Mouse (Mus musculus) MEL (cell line): Measurements from ENCODE around the gene Dnmt3c. TPM values are rescaled to one million over a fixed set of nuclear protein-coding genes. Genes with fewer than 3 reads are reported as not detected.

Experiments used
- DNase-seq: peaks from one replicate; pipeline ENCODE4 v3.0.0; 2011; ENCODE audit warnings: low read depth, low spot score
- H3K27ac ChIP-seq: 2 replicates; pipeline ENCODE4 v1.5.1; 2012; ENCODE audit warnings: low read depth, mild to moderate bottlenecking, control low read depth, low read length, moderate library complexity; ENCODE audit not compliant: control insufficient read depth
- H3K27me3 ChIP-seq, 2 experiments: fragments of 150-350 bp in 1 of 2; sonication (generic) in 1 of 2; 2 replicates each; pipeline ENCODE4 v1.6.1; 2012; ENCODE audit warnings: low read length in 2 of 2, mild to moderate bottlenecking in 2 of 2, improper control_type of control experiment in 1 of 2, moderate library complexity in 1 of 2; ENCODE audit not compliant: insufficient read depth in 2 of 2, control insufficient read depth in 1 of 2
- H3K36me3 ChIP-seq, 2 experiments: 2 replicates each; pipeline ENCODE4 v1.6.1; 2012 to 2014; ENCODE audit warnings: low read length in 2 of 2, improper control_type of control experiment in 1 of 2, inconsistent platforms in 1 of 2, mild to moderate bottlenecking in 1 of 2; ENCODE audit not compliant: insufficient read depth in 2 of 2, control insufficient read depth in 1 of 2
- H3K4me1 ChIP-seq, 2 experiments: fragments of 150-350 bp in 1 of 2; sonication (generic) in 1 of 2; 2 replicates each; pipeline ENCODE4 v1.6.1; 2012; ENCODE audit warnings: low read length in 2 of 2, improper control_type of control experiment in 1 of 2, mild to moderate bottlenecking in 1 of 2; ENCODE audit not compliant: insufficient read depth in 2 of 2, control insufficient read depth in 1 of 2
- H3K4me3 ChIP-seq, 2 experiments: fragments of 150-350 bp in 1 of 2; sonication (generic) in 1 of 2; 2 replicates each; pipeline ENCODE4 v1.5.1; 2012; ENCODE audit warnings: low read depth in 2 of 2, low read length in 2 of 2, mild to moderate bottlenecking in 2 of 2, moderate library complexity in 2 of 2, control low read depth in 1 of 2, improper control_type of control experiment in 1 of 2; ENCODE audit not compliant: control insufficient read depth in 1 of 2, insufficient read depth in 1 of 2
- H3K79me2 ChIP-seq: 2 replicates; pipeline ENCODE4 v1.6.1; 2012; ENCODE audit warnings: mild to moderate bottlenecking, low read length, moderate library complexity; ENCODE audit not compliant: control insufficient read depth, poor library complexity, insufficient read depth
- H3K9ac ChIP-seq: 2 replicates; pipeline ENCODE4 v1.6.1; 2012; ENCODE audit warnings: low read depth, mild to moderate bottlenecking, control low read depth, low read length, moderate library complexity; ENCODE audit not compliant: control insufficient read depth, poor library complexity, severe bottlenecking
- H3K9me3 ChIP-seq: fragments of 150-350 bp; sonication (generic); replicated peaks from 2 replicates; pipeline ENCODE4 v1.6.1; 2012; ENCODE audit warnings: mild to moderate bottlenecking, low read length, improper control_type of control experiment, moderate library complexity; ENCODE audit not compliant: insufficient read depth
- CTCF ChIP-seq, 3 experiments: IDR thresholded peaks in 2 of 3; conservative IDR thresholded peaks in 1 of 3; 2 replicates each; pipeline ENCODE4 v1.5.1; 2011 to 2012; ENCODE audit warnings: low read length in 3 of 3, low read depth in 2 of 3, mild to moderate bottlenecking in 2 of 3, improper control_type of control experiment in 1 of 3, inconsistent platforms in 1 of 3, mixed read lengths in 1 of 3, moderate library complexity in 1 of 3; ENCODE audit not compliant: control insufficient read depth in 1 of 3, insufficient read depth in 1 of 3, poor library complexity in 1 of 3, severe bottlenecking in 1 of 3
- ELF1 ChIP-seq: IDR thresholded peaks from 2 replicates; pipeline ENCODE4 v1.6.1; 2014; ENCODE audit warnings: low read depth, mild to moderate bottlenecking, inconsistent platforms, low read length, improper control_type of control experiment, moderate library complexity
- EP300 ChIP-seq, 2 experiments: IDR thresholded peaks; 2 replicates each; pipeline ENCODE4 v1.6.1; 2011; ENCODE audit warnings: improper control_type of control experiment in 2 of 2, low read length in 2 of 2, low read depth in 1 of 2, mild to moderate bottlenecking in 1 of 2
- ETS1 ChIP-seq: IDR thresholded peaks from 2 replicates; pipeline ENCODE4 v1.6.1; 2012; ENCODE audit warnings: low read depth, mild to moderate bottlenecking, inconsistent platforms, low read length, improper control_type of control experiment, moderate library complexity
- GABPA ChIP-seq: IDR thresholded peaks from 2 replicates; pipeline ENCODE4 v1.6.1; 2012; ENCODE audit warnings: low read depth, mild to moderate bottlenecking, inconsistent platforms, low read length, improper control_type of control experiment, moderate library complexity
- GATA1 ChIP-seq: IDR thresholded peaks from 2 replicates; pipeline ENCODE4 v1.6.1; 2011; ENCODE audit warnings: low read depth, low read length, improper control_type of control experiment
- HCFC1 ChIP-seq: IDR thresholded peaks from 2 replicates; pipeline ENCODE4 v1.6.1; 2012; ENCODE audit warnings: low read depth, mild to moderate bottlenecking, inconsistent platforms, low read length, improper control_type of control experiment, moderate library complexity
- JUND ChIP-seq: IDR thresholded peaks from 2 replicates; pipeline ENCODE4 v1.6.1; 2011; ENCODE audit warnings: low read depth, mild to moderate bottlenecking, improper control_type of control experiment, low read length
- MAZ ChIP-seq: IDR thresholded peaks from 2 replicates; pipeline ENCODE4 v1.6.1; 2012; ENCODE audit warnings: low read depth, mild to moderate bottlenecking, inconsistent platforms, low read length, improper control_type of control experiment
- MEF2A ChIP-seq: IDR thresholded peaks from 2 replicates; pipeline ENCODE4 v1.6.1; 2014; ENCODE audit warnings: low read depth, mild to moderate bottlenecking, inconsistent platforms, low read length, improper control_type of control experiment; ENCODE audit not compliant: poor library complexity, insufficient replicate concordance, severe bottlenecking; ENCODE audit errors: extremely low read depth
- MXI1 ChIP-seq: IDR thresholded peaks from 2 replicates; pipeline ENCODE4 v1.6.1; 2011; ENCODE audit warnings: mild to moderate bottlenecking, low read depth, low read length, improper control_type of control experiment
- MYC ChIP-seq: IDR thresholded peaks from 2 replicates; pipeline ENCODE4 v1.6.1; 2011; ENCODE audit warnings: low read depth, mild to moderate bottlenecking, low read length, improper control_type of control experiment, moderate library complexity
- NELFE ChIP-seq: IDR thresholded peaks from 2 replicates; pipeline ENCODE4 v1.6.1; 2011; ENCODE audit warnings: low read depth, low read length, improper control_type of control experiment
- NRF1 ChIP-seq: IDR thresholded peaks from 2 replicates; pipeline ENCODE4 v1.6.1; 2014; ENCODE audit warnings: low read depth, mild to moderate bottlenecking, inconsistent platforms, low read length, improper control_type of control experiment, moderate library complexity; ENCODE audit not compliant: poor library complexity, insufficient read depth, severe bottlenecking
- POLR2AphosphoS2 ChIP-seq: IDR thresholded peaks from 2 replicates; pipeline ENCODE4 v1.6.1; 2011; ENCODE audit warnings: low read length, improper control_type of control experiment
- RAD21 ChIP-seq: IDR thresholded peaks from 2 replicates; pipeline ENCODE4 v1.6.1; 2011; ENCODE audit warnings: mild to moderate bottlenecking, low read depth, low read length, improper control_type of control experiment
- SIN3A ChIP-seq: IDR thresholded peaks from 2 replicates; pipeline ENCODE4 v1.6.1; 2012; ENCODE audit warnings: low read length, improper control_type of control experiment, inconsistent platforms
- SMC3 ChIP-seq: IDR thresholded peaks from 2 replicates; pipeline ENCODE4 v1.6.1; 2011; ENCODE audit warnings: low read depth, low read length, improper control_type of control experiment
- TCF12 ChIP-seq: IDR thresholded peaks from 2 replicates; pipeline ENCODE4 v1.6.1; 2014; ENCODE audit warnings: low read depth, mild to moderate bottlenecking, inconsistent platforms, low read length, improper control_type of control experiment, moderate library complexity
- USF2 ChIP-seq, 2 experiments: IDR thresholded peaks; 2 replicates each; pipeline ENCODE4 v1.6.1; 2011 to 2012; ENCODE audit warnings: improper control_type of control experiment in 2 of 2, low read length in 2 of 2, borderline replicate concordance in 1 of 2, inconsistent platforms in 1 of 2, low read depth in 1 of 2, mild to moderate bottlenecking in 1 of 2; ENCODE audit not compliant: insufficient read depth in 1 of 2
- ZC3H11A ChIP-seq: IDR thresholded peaks from 2 replicates; pipeline ENCODE4 v1.6.1; 2012; ENCODE audit warnings: low read depth, mild to moderate bottlenecking, inconsistent platforms, low read length, improper control_type of control experiment
- polyA plus RNA-seq, 2 experiments: library from polyadenylated mRNA; stranded (reverse) in 1 of 2; unstranded in 1 of 2; fragments of >175 nt in 1 of 2; fragments of >200 nt in 1 of 2; gene quantifications; 2 replicates each; pipeline versions ENCODE4 v1.2.1 to v1.2.4; 2012; ENCODE audit warnings: low replicate concordance in 2 of 2, low read depth in 1 of 2; ENCODE audit not compliant: insufficient read length in 2 of 2, insufficient read depth in 1 of 2, missing spikeins in 1 of 2
- total RNA-seq: library from RNA; depleted of rRNA; stranded (reverse); fragments of 300-350 nt; gene quantifications from 2 replicates; pipeline ENCODE4 v1.2.3, GENCODE M21; 2012

Gene Dnmt3c
- total and polyA plus RNA-seq, 3 experiments, result 0.45 to 0.65 TPM; not detected in 1

GRCm38 (mm10) chr2:153694462-153695085, 1.9 kb upstream of the Dnmt3c start:
- H3K36me3 ChIP-seq, result no peaks in the 10 kb centered on the region
- H3K27ac ChIP-seq, result no peak overlapping the region
- H3K27me3 ChIP-seq, result no peaks in the 10 kb centered on the region
- no peak overlapping the region for H3K9ac ChIP-seq
- H3K9me3 ChIP-seq, result no peaks in the 10 kb centered on the region
- H3K4me3 ChIP-seq, result no peak overlapping the region
- DNase-seq, result peak; percentile 82
- no peaks in the 10 kb centered on the region for H3K79me2 ChIP-seq
- no peaks in the 10 kb centered on the region for H3K4me1 ChIP-seq
- 0 out of 2 replicates have a peak, but pooled peaks have one; percentile 43 for TF ChIP-seq GATA1
- TF ChIP-seq JUND, result no peak
- peak in 2 of 3 experiments; percentile 95 to 98; a peak in 5 of 6 replicates for TF ChIP-seq CTCF (IDR thresholded peaks at IDR 0.05 in 2 of 3, conservative IDR thresholded peaks at IDR 0.05 in 1 of 3; ENCODE audit: control insufficient read depth in 1 of 3, insufficient read depth in 1 of 3, low read depth in 2 of 3, low read length in 3 of 3, poor library complexity in 1 of 3, severe bottlenecking in 1 of 3)
- peak; percentile 97 for TF ChIP-seq SMC3
- no peak for TF ChIP-seq MAZ
- peak; percentile 77 for TF ChIP-seq ZC3H11A
- TF ChIP-seq RAD21, result peak; percentile 66

- Histone ChIP-seq H3K4me1 (no peaks in the 10 kb centered on the region), H3K4me3 (no peak overlapping the region), H3K79me2 (no peaks in the 10 kb centered on the region), H3K36me3 (no peaks in the 10 kb centered on the region), H3K9ac (no peak overlapping the region), H3K27ac (no peak overlapping the region)
- DNase-seq, result no peak
- no peak for TF ChIP-seq NRF1
- no peak for TF ChIP-seq POLR2AphosphoS2
- TF ChIP-seq MYC, result no peak
- TF ChIP-seq TCF12, result no peak
- TF ChIP-seq, all 39 proteins: peak for 0
- no peaks in the 10 kb centered on the region for H3K9me3 ChIP-seq
- peaks cover 1 to 3% of the 10 kb centered on the region in 2 experiments; a peak in 3 of 4 replicates for H3K27me3 ChIP-seq
Observed at GRCm38 (mm10) chr2:153703389-153703788, 6.9 kb downstream of the Dnmt3c start.

DNA sequence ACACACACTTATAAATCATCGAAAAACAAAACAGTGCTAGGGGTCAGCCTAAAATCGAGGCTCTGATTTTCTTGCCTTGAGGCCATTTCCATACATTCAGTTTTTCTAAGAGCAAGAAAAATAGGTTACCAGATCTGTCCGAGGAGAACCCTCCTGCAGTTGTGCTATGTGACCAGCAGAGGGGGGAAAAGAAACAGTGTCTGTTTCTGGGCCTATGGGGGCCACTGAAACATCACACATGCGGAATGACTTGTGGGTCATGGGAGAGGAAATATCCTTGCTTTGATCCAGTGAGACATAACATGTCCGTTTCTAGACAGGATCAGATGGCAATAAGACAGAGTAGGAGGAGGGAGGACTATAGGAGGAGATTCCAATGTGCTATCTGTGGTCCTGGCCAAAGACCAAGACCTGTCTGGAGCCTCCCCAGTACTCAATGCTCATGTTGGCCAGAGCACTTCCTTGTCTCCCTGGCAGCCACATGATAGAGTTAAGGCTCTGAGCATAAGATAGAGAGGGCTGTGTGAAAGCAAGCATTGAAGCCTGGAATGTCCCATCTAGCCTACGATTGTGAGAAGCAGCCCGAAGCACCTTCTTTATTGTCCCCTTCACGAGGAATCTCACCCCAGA, 14.4 kb downstream of the Dnmt3c start:
- no peaks in the 10 kb centered on the region for H3K9me3 ChIP-seq
- H3K27ac ChIP-seq, result no peak overlapping the region
- peaks cover 14 to 25% of the 10 kb centered on the region in 2 experiments for H3K4me1 ChIP-seq
- H3K79me2 ChIP-seq, result no peaks in the 10 kb centered on the region
- no peak overlapping the region for H3K9ac ChIP-seq
- peak; percentile 84 for DNase-seq
- peaks cover 0 to 1% of the 10 kb centered on the region in 2 experiments; a peak in 2 of 4 replicates for H3K27me3 ChIP-seq
- H3K36me3 ChIP-seq, result peaks cover 0 to 14% of the 10 kb centered on the region in 2 experiments; a peak in 2 of 4 replicates
- no peak overlapping the region for H3K4me3 ChIP-seq
- TF ChIP-seq EP300 (IDR thresholded peaks at IDR 0.05; ENCODE audit: low read depth in 1 of 2, low read length in 2 of 2) (no peak), ELF1 (peak; percentile 20; the same call in 1 of the 2 replicates), SIN3A (peak; percentile 59; the same call in 1 of the 2 replicates), CTCF (IDR thresholded peaks at IDR 0.05 in 2 of 3, conservative IDR thresholded peaks at IDR 0.05 in 1 of 3; ENCODE audit: control insufficient read depth in 1 of 3, insufficient read depth in 1 of 3, low read depth in 2 of 3, low read length in 3 of 3, poor library complexity in 1 of 3, severe bottlenecking in 1 of 3) (peak; percentile 76 to 92 (median 87)), MYC (peak; percentile 15; the same call in 1 of the 2 replicates), ZC3H11A (peak; percentile 86), MEF2A (no peak), SMC3 (peak; percentile 93), GABPA (no peak), GATA1 (no peak), USF2 (IDR thresholded peaks at IDR 0.05; ENCODE audit: borderline replicate concordance in 1 of 2, insufficient read depth in 1 of 2, low read depth in 1 of 2, low read length in 2 of 2) (no peak), ETS1 (peak; percentile 15; the same call in 1 of the 2 replicates), NELFE (no peak), HCFC1 (0 out of 2 replicates have a peak, but pooled peaks have one; percentile 12), MXI1 (no peak; the same call in none of the 2 replicates)
